Mouse (Mus musculus) stomach, postnatal 0 days (tissue): ENCODE results near the gene Nrxn3.

Experiments used
- CTCF ChIP-seq: IDR thresholded peaks from 2 replicates; pipeline ENCODE4 v1.5.1; 2016; ENCODE audit warnings: antibody characterized with exemption, low read depth, mild to moderate bottlenecking, moderate library complexity
- EP300 ChIP-seq: optimal IDR thresholded peaks from 2 replicates; pipeline ENCODE3; 2016; ENCODE audit warnings: antibody characterized with exemption

GRCm38 (mm10) chr12:88939679-88940078 lies 217.0 kb downstream of the Nrxn3 start:
- TF ChIP-seq EP300 (no peak), CTCF (no peak)
